Mouse (Mus musculus): ENCODE data around the gene Dock8.

Dock8 gene

GRCm38 (mm10) chr19:25184076-25184475 is 184.7 kb downstream of the Dock8 start:
- in situ Hi-C loops (cut with MboI, MseI): no loop called here

GRCm38 (mm10) chr19:25186316-25186715 is 187.0 kb downstream of the Dock8 start:
- in situ Hi-C loops (cut with MboI, MseI): no loop called here

- in situ Hi-C loops (cut with MboI, MseI): no loop called here
Observed at GRCm38 (mm10) chr19:25187681-25188080, 188.3 kb downstream of the Dock8 start.

- in situ Hi-C loops (cut with MboI, MseI): no loop called here
Observed at GRCm38 (mm10) chr19:25193751-25194150, 194.4 kb downstream of the Dock8 start.

- in situ Hi-C loops (cut with MboI, MseI): no loop called here
Observed at GRCm38 (mm10) chr19:25200081-25200860, 200.9 kb downstream of the Dock8 start.

GRCm38 (mm10) chr19:25203077-25203476 is 203.7 kb downstream of the Dock8 start:
- in situ Hi-C loops (cut with MboI, MseI): no loop called here

GRCm38 (mm10) chr19:25206969-25207368 is 207.6 kb downstream of the Dock8 start:
- in situ Hi-C loops (cut with MboI, MseI): no loop called here

- in situ Hi-C loops (cut with MboI, MseI): no loop called here
Observed at GRCm38 (mm10) chr19:25207731-25208361, 208.5 kb downstream of the Dock8 start.

- in situ Hi-C loops (cut with MboI, MseI): no loop called here
Observed at GRCm38 (mm10) chr19:25208596-25209110, 209.3 kb downstream of the Dock8 start.

- in situ Hi-C loops (cut with MboI, MseI): no loop called here
Observed at GRCm38 (mm10) chr19:25220611-25221010, 221.3 kb downstream of the Dock8 start.

GRCm38 (mm10) chr19:25221964-25222640 is 222.8 kb downstream of the Dock8 start:
- in situ Hi-C loops (cut with MboI, MseI): no loop called here

GRCm38 (mm10) chr19:25230058-25230974 is 231.0 kb downstream of the Dock8 start:
- in situ Hi-C loops (cut with MboI, MseI): loop anchor here in 1 of 2 experiments (25.0 kb wide), 1 partner anchor 1293 kb away; no protein-coding TSS in a partner anchor

GRCm38 (mm10) chr19:25230975-25231334 is 231.6 kb downstream of the Dock8 start:
- in situ Hi-C loops (cut with MboI, MseI): loop anchor here in 1 of 2 experiments (25.0 kb wide), 1 partner anchor 1294 kb away; no protein-coding TSS in a partner anchor

- in situ Hi-C loops (cut with MboI, MseI): loop anchor here in 1 of 2 experiments (25.0 kb wide), 1 partner anchor 1295 kb away; no protein-coding TSS in a partner anchor
Observed at GRCm38 (mm10) chr19:25232032-25232431, 232.7 kb downstream of the Dock8 start.

- in situ Hi-C loops (cut with MboI, MseI): loop anchor here in 1 of 2 experiments (25.0 kb wide), 1 partner anchor 1300 kb away; no protein-coding TSS in a partner anchor
Observed at GRCm38 (mm10) chr19:25236596-25237491, 237.5 kb downstream of the Dock8 start, which contains the start of gene Kank1. Gene Kank1 (plus strand): TSS chr19:25236975.

- in situ Hi-C loops (cut with MboI, MseI): loop anchor here in 1 of 2 experiments (25.0 kb wide), 1 partner anchor 1300 kb away; no protein-coding TSS in a partner anchor
Observed at GRCm38 (mm10) chr19:25237492-25238040, 238.2 kb downstream of the Dock8 start.

GRCm38 (mm10) chr19:25238121-25238520 is 238.8 kb downstream of the Dock8 start:
- in situ Hi-C loops (cut with MboI, MseI): loop anchor here in 1 of 2 experiments (25.0 kb wide), 1 partner anchor 1301 kb away; no protein-coding TSS in a partner anchor

- in situ Hi-C loops (cut with MboI, MseI): loop anchor here in 1 of 2 experiments (25.0 kb wide), 1 partner anchor 1306 kb away; no protein-coding TSS in a partner anchor
Observed at GRCm38 (mm10) chr19:25243566-25243965, 244.2 kb downstream of the Dock8 start.

GRCm38 (mm10) chr19:25246062-25246461 is 246.7 kb downstream of the Dock8 start:
- in situ Hi-C loops (cut with MboI, MseI): loop anchor here in 1 of 2 experiments (25.0 kb wide), 1 partner anchor 1309 kb away; no protein-coding TSS in a partner anchor

Data from T-helper 17 cell (primary cell).